Mouse (Mus musculus) neutrophil, adult 5-6 weeks (primary cell): Measurements from ENCODE around the gene Irf3. TPM values are rescaled to one million over a fixed set of nuclear protein-coding genes. Genes with fewer than 3 reads are reported as not detected.
A peak's percentile ranks its signal among the peaks of the same experiment; 100 is the strongest.

Experiments used
- ATAC-seq: fragments of 151-379, 151-347 bp; 2 replicates; pipeline ENCODE4 v1.8.0; 2017; ENCODE audit warnings: mild to moderate bottlenecking, moderate TSS enrichment; ENCODE audit not compliant: insufficient number of reproducible peaks, poor library complexity, low FRiP score, severe bottlenecking; ENCODE audit errors: extremely low read depth
- total RNA-seq: library from RNA; stranded (forward); fragments of 200-1000 nt; gene quantifications from 2 replicates; pipeline ENCODE4 v1.2.3, GENCODE M21; 2017

Irf3 gene
- total RNA-seq, 1 experiment from 2014 or later: 230 TPM

DNA sequence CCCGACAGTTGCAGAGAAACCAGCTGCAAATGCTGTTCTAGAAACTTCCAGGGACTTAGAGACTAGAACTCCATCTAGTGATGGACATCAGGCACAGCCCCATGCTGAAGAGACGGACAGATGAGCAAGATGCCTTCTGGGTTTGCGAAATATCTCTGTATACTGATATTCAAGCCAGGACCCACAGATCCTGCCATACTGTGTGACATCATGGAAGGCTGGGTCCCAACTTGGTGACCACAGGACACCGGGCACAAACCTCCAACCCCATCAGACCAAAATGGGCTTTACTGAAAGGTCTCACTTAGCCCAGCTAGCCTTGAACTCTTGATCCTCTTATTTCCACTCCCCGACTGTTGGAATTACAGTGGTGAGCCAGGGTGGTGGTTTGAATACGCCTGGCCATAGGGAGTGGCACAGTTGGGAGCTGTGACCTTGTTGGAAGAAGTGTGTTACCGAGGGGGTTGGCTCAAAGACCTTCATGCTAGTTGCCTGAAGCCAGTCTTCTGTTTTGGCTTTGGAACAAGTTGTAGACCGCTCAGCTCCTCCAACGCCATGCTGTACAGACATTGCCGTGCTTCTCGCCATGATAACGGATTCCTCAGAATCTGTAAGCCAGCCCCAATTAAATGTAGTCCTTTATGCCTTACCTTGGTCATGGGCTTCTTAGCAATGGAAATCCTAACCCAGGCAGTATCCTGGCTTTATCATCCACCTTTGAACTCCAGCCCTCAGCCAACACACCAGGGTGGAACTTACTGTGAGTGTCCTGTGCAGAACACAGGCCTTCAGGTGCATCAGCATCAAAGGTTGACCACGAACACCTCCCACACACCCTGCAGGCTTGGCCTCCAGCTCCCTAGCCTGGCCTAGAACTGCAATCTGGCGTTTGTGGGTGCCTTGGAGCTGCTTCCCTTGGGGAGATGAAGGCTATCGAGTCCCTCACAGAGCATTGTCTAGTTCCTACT lies 27.1 kb downstream of the Irf3 start:
- no peak for ATAC-seq

DNA sequence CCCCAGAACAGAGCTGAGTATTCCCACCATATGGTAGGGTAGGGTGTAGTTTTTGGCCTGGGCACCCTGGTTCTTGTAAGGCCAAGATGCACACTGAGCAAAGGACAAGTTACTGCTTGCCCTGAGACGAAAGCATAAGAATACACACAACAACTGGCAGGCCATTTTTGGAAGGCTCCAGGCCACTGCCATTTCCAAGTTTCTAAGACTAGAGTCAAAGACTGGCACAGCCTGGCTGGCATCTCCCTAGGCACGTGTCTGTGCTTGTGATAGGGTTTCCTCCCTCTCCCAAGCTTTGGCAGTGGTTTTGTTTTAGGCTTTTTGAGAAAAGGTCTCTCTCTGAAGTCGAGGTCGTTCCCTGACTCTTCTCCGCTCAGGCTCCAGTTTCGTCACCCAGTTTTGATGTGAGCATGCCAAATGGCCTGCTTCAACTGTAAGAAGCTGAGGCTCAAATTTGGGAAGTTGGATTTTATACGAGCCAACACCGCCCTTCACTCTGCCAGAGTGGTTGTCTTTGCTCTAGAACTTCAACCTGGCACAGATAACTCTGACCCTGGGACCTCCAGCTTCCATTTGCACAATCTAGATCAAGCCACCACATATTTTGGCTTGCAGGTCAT lies 28.3 kb downstream of the Irf3 start:
- ATAC-seq: no peak

DNA sequence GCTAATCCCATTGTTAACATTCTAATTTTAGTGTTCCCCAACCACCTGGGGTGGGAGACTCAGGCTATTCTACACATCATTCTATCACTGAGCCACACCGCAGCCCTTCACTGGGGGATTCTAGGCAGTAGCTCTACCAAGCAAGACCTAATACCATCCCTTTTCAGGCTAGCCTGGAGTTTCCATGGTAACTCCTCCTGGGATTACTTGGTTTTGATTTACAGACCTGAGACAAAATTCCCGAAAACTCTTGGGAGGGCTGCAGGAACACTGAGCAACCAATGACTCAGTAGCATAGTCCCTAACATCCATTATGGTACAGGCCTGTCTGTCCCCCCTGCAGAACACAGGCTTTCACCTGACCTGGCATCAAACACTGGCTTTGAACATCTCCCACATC lies 28.8 kb downstream of the Irf3 start:
- no peak for ATAC-seq

GRCm38 (mm10) chr7:45027761-45028160 lies 30.3 kb downstream of the Irf3 start:
- ATAC-seq: no peak

- no peak for ATAC-seq
Observed at GRCm38 (mm10) chr7:45028351-45028750, 30.9 kb downstream of the Irf3 start.

DNA sequence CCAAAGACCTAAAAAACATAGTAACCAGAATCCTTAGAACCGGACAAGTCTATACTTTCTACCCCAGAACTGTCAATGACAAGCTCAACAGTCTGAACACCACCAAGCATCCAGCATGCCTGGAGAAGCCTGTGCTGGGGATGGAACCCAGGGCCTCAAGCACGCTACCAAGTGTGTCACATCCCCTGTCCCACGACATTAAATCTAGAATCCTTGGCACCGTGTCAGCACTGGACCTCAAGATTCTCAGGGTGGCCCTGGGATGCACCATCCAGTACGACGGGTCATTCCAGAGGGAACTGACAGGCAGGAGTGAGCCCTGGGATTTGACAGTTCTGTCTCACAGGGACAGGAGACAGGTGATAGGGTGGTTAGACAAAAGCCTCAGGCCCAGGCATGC lies 32.5 kb downstream of the Irf3 start:
- no peak for ATAC-seq

GRCm38 (mm10) chr7:45030857-45031256 lies 33.4 kb downstream of the Irf3 start:
- no peak for ATAC-seq

- no peak for ATAC-seq
Observed at GRCm38 (mm10) chr7:45033722-45034359, 36.4 kb downstream of the Irf3 start.

- no peak for ATAC-seq
Observed at GRCm38 (mm10) chr7:45035631-45036030, 38.2 kb downstream of the Irf3 start.

- ATAC-seq: no peak
Observed at GRCm38 (mm10) chr7:45036702-45037101, 39.3 kb downstream of the Irf3 start.

- peak; percentile 49 for ATAC-seq
Observed at GRCm38 (mm10) chr7:45037720-45038361, 40.4 kb downstream of the Irf3 start.

GRCm38 (mm10) chr7:45038411-45038810 lies 41.0 kb downstream of the Irf3 start:
- ATAC-seq: no peak

DNA sequence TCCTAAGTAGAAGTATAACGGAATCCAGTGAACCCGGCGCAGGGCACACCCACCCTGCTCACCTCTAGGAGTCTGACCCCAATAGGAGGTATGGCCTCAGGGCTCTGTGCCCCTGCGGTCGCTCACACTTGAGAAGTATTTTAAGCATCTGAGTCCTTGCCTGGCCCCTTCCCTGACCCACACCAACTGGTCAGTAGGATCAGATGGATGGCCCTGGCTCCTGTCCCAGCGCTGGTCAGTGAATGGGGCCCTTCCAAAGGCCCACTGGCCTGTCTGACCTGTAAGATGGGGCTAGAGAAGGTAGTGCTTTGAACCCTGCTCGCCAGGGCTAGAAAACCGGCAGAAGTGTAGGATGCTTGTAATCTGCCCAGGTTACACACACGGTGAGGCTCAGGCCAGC lies 43.4 kb downstream of the Irf3 start:
- no peak for ATAC-seq

GRCm38 (mm10) chr7:45043307-45043706 lies 45.9 kb downstream of the Irf3 start:
- ATAC-seq: no peak

- ATAC-seq: no peak
Observed at GRCm38 (mm10) chr7:45045741-45046140, 48.3 kb downstream of the Irf3 start.

- ATAC-seq: no peak
Observed at GRCm38 (mm10) chr7:45046853-45047350, 49.5 kb downstream of the Irf3 start.

GRCm38 (mm10) chr7:45047491-45047890 lies 50.0 kb downstream of the Irf3 start:
- ATAC-seq: no peak

- ATAC-seq: no peak
Observed at GRCm38 (mm10) chr7:45048001-45048890, 50.8 kb downstream of the Irf3 start.
